Mouse (Mus musculus) heart, adult 9 months (tissue): ENCODE data around the gene Tbcc.
A peak's percentile ranks its signal among the peaks of the same experiment; 100 is the strongest.

Experiments used
- DNase-seq, 2 experiments: peaks; one replicate each; pipeline ENCODE4 v3.0.0; 2022; ENCODE audit warnings: low spot score in 2 of 2

Gene Tbcc

GRCm38 (mm10) chr17:46870204-46870798, 20.2 kb upstream of the Tbcc start:
- no peak for DNase-seq

GRCm38 (mm10) chr17:46870913-46871312, 19.6 kb upstream of the Tbcc start:
- DNase-seq, result no peak

GRCm38 (mm10) chr17:46872806-46873205, 17.7 kb upstream of the Tbcc start:
- no peak for DNase-seq

- DNase-seq, result peak; percentile 77 to 86
These were observed 16.4 kb upstream of the Tbcc start for GRCm38 (mm10) chr17:46874133-46874532.

GRCm38 (mm10) chr17:46875626-46876025, 14.9 kb upstream of the Tbcc start:
- no peak for DNase-seq

GRCm38 (mm10) chr17:46876371-46876950, 14.0 kb upstream of the Tbcc start:
- no peak for DNase-seq

GRCm38 (mm10) chr17:46877061-46877460, 13.4 kb upstream of the Tbcc start:
- DNase-seq, result no peak

- DNase-seq, result peak; percentile 90 to 93
These were observed 10.6 kb upstream of the Tbcc start for GRCm38 (mm10) chr17:46879841-46880311.

- no peak for DNase-seq
These were observed 10.2 kb upstream of the Tbcc start for GRCm38 (mm10) chr17:46880322-46880721.

- DNase-seq, result no peak
These were observed 8.8 kb upstream of the Tbcc start for GRCm38 (mm10) chr17:46881728-46882127.

GRCm38 (mm10) chr17:46883107-46883506, 7.4 kb upstream of the Tbcc start:
- DNase-seq, result no peak

GRCm38 (mm10) chr17:46884766-46885165, 5.7 kb upstream of the Tbcc start:
- no peak for DNase-seq

GRCm38 (mm10) chr17:46885218-46885909, 5.1 kb upstream of the Tbcc start:
- no peak for DNase-seq

GRCm38 (mm10) chr17:46885910-46886643, 4.4 kb upstream of the Tbcc start:
- no peak for DNase-seq

- peak in 1 of 2 experiments; percentile 53 for DNase-seq
These were observed 1.8 kb upstream of the Tbcc start for GRCm38 (mm10) chr17:46888511-46889212.

GRCm38 (mm10) chr17:46889450-46890084, 917 bp upstream of the Tbcc start:
- DNase-seq, result peak; percentile 78 to 81

GRCm38 (mm10) chr17:46890843-46891594, 535 bp downstream of the Tbcc start:
- DNase-seq, result peak; percentile 34 to 41

- DNase-seq, result peak; percentile 61 to 79
These were observed 4.9 kb downstream of the Tbcc start for GRCm38 (mm10) chr17:46895426-46895825.

GRCm38 (mm10) chr17:46897221-46897950, 6.9 kb downstream of the Tbcc start:
- no peak for DNase-seq

GRCm38 (mm10) chr17:46900941-46901340, 10.5 kb downstream of the Tbcc start:
- DNase-seq, result no peak
